Mouse (Mus musculus) heart, embryonic 11.5 days (tissue): ENCODE data around the gene Bloc1s6. TPM values are rescaled to one million over a fixed set of nuclear protein-coding genes. Genes with fewer than 3 reads are reported as not detected.
A peak's percentile ranks its signal among the peaks of the same experiment; 100 is the strongest.

Source experiments
- ATAC-seq: fragments of 200-750 bp; cut with Nextera tagmentation; replicated peaks from 2 replicates; pipeline ENCODE4 v1.8.0; 2017; ENCODE audit warnings: moderate library complexity; ENCODE audit not compliant: insufficient number of reproducible peaks, low FRiP score, low TSS enrichment
- H3K27ac ChIP-seq: fragments of 300-500 bp; sonication (generic); 2 replicates; pipeline ENCODE4 v1.5.1; 2014; ENCODE audit warnings: mild to moderate bottlenecking, low read depth, low read length
- H3K27me3 ChIP-seq: fragments of 300-500 bp; sonication (generic); 2 replicates; pipeline ENCODE4 v1.6.1; 2014; ENCODE audit warnings: mild to moderate bottlenecking, low read length, mixed read lengths; ENCODE audit not compliant: control insufficient read depth, insufficient read depth
- H3K36me3 ChIP-seq: fragments of 300-500 bp; sonication (generic); 2 replicates; pipeline ENCODE4 v1.6.1; 2014; ENCODE audit warnings: mild to moderate bottlenecking, low read length, moderate library complexity, mixed read lengths; ENCODE audit not compliant: control insufficient read depth, insufficient read depth
- H3K4me1 ChIP-seq: fragments of 300-500 bp; sonication (generic); 2 replicates; pipeline ENCODE4 v1.6.1; 2014; ENCODE audit warnings: low read length; ENCODE audit not compliant: control insufficient read depth, insufficient read depth
- H3K4me2 ChIP-seq: fragments of 300-500 bp; sonication (generic); 2 replicates; pipeline ENCODE4 v1.6.1; 2014; ENCODE audit warnings: mild to moderate bottlenecking, moderate library complexity
- H3K4me3 ChIP-seq: fragments of 300-500 bp; sonication (generic); 2 replicates; pipeline ENCODE4 v1.5.1; 2014; ENCODE audit warnings: low read depth, low read length
- H3K9ac ChIP-seq: fragments of 300-500 bp; sonication (generic); 2 replicates; pipeline ENCODE4 v1.6.1; 2014; ENCODE audit warnings: mild to moderate bottlenecking, low read depth, low read length, moderate library complexity
- H3K9me3 ChIP-seq: fragments of 300-500 bp; sonication (generic); replicated peaks from 2 replicates; pipeline ENCODE4 v1.6.1; 2016; ENCODE audit warnings: low read length; ENCODE audit not compliant: control insufficient read depth
- WGBS: fragments of 180-500 bp; shearing (Covaris S2); extraction: QIAGEN DNeasy Blood & Tissue Kit; methylation state at CpG from one replicate; pipeline ENCODE4 v1.1.7; 2014; ENCODE audit not compliant: insufficient replicate concordance; 5-methylcytosine and 5-hydroxymethylcytosine counted together
- polyA plus RNA-seq: library from polyadenylated mRNA; unstranded; fragments of >200 nt; fragmentation: Nextera tagmentation; extraction: Ambion mirVana; gene quantifications from 2 replicates; pipeline ENCODE4 v1.2.1, GENCODE M21; 2014

Gene Bloc1s6
- polyA plus RNA-seq, result 39.9 and 44.1 TPM in 2 replicates

DNA sequence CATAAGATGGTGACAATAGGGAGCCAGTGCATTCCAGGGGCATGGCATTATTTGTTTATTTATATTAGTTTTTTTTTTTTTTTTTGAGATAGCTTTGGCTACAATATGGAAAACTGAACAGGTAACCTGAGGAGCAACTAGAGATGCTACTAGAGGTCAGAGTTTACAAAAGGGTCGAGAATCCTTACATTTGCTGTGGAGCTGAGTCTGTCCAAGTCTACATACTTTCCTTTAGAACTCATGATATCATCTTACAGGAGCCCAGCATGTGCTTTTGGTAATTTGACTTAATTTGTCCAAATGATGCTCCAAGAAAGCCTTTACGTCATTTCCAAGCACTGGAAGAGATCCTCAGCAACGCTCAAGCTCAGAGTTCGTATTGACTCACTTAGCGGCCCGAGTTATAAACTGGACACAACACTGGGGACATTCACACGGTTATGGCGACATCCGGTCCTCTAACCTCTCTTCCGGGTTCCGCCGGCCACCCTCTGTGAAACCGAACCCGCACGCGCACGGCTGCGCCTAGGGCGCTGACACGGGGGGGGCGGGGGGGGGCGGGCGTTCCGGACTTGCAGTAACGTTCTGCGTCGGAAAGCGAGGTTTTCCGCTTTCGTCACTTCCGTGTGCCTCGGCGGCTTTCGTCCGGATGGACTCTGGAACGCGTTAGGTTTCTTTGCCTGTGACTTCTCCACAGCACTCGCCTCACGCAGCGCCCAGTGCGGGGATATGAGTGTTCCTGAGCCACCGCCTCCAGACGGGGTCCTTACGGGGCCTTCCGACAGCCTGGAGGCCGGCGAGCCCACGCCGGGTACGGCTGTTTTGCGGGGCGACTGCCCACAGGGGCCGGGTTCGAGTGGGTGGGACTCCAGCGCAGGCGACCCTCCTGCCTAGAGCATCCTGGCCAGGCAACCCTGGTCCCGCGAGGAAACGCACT lies at the start of gene Bloc1s6:
Gene Bloc1s6 (plus strand): TSS at position 610 of the 937 bp plus-strand sequence.
- peak; percentile 91 for ATAC-seq
- Histone ChIP-seq H3K4me2 (peak within 1 kb of the TSS; percentile 88), H3K4me3 (peak within 1 kb of the TSS; percentile 92), H3K36me3 (no peaks in the 10 kb centered on the region), H3K27ac (peak within 1 kb of the TSS; percentile 83), H3K9me3 (no peaks in the 10 kb centered on the region), H3K4me1 (peaks cover 3% of the 10 kb centered on the region), H3K27me3 (peaks cover 5% of the 10 kb centered on the region), H3K9ac (peak within 1 kb of the TSS; percentile 98)
- 1% methylated on average over 51 of the region's 59 CpGs for WGBS

DNA sequence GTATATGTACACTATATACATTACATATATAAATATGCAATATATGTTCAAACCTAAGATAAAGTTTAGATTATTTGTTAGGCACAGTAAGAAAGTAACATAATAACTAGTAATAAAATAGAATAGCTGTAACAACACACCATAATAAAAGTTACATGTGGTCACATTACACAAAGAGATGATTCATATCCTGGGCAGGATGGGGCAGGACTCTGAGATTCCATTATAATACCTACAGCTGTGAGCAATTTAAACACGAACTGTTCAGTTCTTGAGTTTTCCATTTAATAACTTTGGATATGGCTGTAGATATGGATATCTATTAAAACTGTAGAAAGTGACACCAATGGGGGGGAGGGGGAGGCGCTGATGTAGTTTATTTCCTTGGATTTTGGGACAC lies 40.8 kb upstream of the Bloc1s6 start:
- Histone ChIP-seq H3K4me3 (no peak overlapping the region), H3K4me1 (peaks cover 8% of the 10 kb centered on the region; the same call in 1 of the 2 replicates), H3K4me2 (no peak overlapping the region), H3K36me3 (no peaks in the 10 kb centered on the region), H3K27me3 (no peaks in the 10 kb centered on the region), H3K9me3 (no peaks in the 10 kb centered on the region), H3K9ac (no peak overlapping the region), H3K27ac (no peak overlapping the region)
- ATAC-seq, result no peak
- 79% methylated on average over 2 of the region's 2 CpGs for WGBS

DNA sequence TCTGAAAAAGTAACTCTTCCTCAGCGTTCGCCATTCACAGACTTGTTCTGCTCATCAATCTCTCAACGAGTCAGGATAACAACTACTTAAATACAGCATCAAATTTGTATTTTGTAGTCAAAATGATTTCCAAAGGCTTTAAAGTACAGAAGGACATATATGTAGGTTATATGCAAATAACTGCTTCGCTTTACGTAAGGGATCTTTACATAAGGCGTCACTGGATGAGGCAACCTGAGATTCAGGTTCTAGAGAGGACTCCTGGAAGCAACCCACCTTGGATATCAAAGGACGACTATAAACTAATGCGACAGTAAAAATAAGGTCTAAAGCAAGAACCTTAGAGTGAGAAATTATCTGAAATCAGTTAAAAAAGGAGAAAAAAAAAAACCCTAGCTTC lies 37.3 kb upstream of the Bloc1s6 start:
- Histone ChIP-seq H3K9me3 (no peaks in the 10 kb centered on the region), H3K36me3 (no peaks in the 10 kb centered on the region), H3K9ac (no peak overlapping the region), H3K4me1 (peaks cover 8% of the 10 kb centered on the region; the same call in 1 of the 2 replicates), H3K4me3 (peak overlapping the region; percentile 76), H3K27me3 (no peaks in the 10 kb centered on the region), H3K27ac (no peak overlapping the region), H3K4me2 (peak overlapping the region; percentile 87)
- WGBS, result 63% methylated on average over 8 of the region's 8 CpGs
- no peak for ATAC-seq

DNA sequence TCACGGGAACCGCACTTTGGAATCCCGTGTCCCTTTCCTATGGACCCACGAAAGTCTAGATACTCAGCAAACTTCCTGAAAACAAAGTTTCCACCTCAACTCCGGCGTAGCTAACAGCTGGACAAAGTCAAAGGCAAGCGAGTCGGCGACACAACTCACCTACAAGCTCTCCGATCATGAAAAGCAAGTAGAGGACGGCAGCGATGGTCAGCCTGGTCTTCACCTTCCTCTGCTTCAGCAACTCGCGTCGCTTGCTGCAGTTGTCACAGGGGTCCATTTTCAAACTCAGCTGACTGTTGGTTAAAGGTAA lies 36.5 kb upstream of the Bloc1s6 start:
- Histone ChIP-seq H3K9ac (peak overlapping the region; percentile 84), H3K36me3 (no peaks in the 10 kb centered on the region), H3K4me1 (peaks cover 8% of the 10 kb centered on the region; the same call in 1 of the 2 replicates), H3K4me2 (peak overlapping the region; percentile 87), H3K9me3 (no peaks in the 10 kb centered on the region), H3K4me3 (peak overlapping the region; percentile 76), H3K27me3 (no peaks in the 10 kb centered on the region), H3K27ac (peak overlapping the region; percentile 57; the same call in 1 of the 2 replicates)
- under 1% methylated on average over 15 of the region's 15 CpGs for WGBS
- no peak for ATAC-seq

DNA sequence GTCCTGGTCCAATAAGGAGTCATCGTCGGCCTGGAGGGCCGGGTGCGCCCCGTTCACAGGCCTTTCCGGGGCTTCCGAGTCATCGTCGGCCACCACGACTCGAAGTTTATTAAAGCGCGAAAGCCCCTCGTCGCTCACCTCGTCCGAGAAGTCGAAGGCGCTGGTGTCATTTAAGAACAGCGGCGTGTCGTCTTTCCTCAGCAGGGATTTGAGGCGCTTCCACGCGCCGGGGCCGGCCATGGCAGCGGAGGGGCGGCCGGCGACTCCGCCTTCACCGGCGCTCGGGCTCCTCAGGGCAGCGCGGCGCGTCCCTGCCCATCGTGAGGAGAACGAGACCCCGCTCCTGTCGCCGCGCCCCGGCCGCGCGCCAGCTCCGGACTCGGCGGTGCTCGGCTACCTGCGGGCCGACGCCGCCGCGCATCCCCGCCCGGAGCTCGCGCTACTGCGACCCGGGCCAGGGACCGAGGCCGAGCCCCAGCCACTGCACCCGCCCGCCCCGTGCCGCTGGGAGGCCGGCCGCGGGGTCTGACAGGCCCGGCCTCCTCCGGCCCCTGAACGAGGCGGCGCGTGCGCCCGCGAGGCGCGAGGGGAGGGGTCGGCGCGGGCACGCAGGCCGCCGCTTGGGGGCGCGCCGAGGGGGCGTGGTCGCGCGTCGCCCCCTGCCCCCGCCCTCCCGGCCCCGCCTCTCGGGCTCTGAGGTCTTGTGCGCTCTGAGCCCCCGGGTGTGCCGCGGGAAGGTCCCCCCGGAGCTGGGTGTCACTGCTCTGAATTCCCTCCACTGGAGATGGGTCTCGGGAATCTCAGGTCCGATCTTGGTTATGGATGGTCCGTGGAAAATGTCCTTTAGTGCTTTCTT lies 35.9 kb upstream of the Bloc1s6 start, which contains the start of gene Slc30a4:
Gene Slc30a4 (minus strand): TSS at position 483 of the 856 bp plus-strand sequence.
- Histone ChIP-seq H3K36me3 (no peaks in the 10 kb centered on the region), H3K4me1 (peaks cover 8% of the 10 kb centered on the region; the same call in 1 of the 2 replicates), H3K9me3 (no peaks in the 10 kb centered on the region), H3K9ac (peak within 1 kb of the TSS; percentile 84), H3K27ac (peak within 1 kb of the TSS; percentile 57; the same call in 1 of the 2 replicates), H3K4me2 (peak within 1 kb of the TSS; percentile 87), H3K4me3 (peak within 1 kb of the TSS; percentile 76), H3K27me3 (no peaks in the 10 kb centered on the region)
- ATAC-seq, result peak; percentile 95
- under 1% methylated on average over 85 of the region's 111 CpGs for WGBS

DNA sequence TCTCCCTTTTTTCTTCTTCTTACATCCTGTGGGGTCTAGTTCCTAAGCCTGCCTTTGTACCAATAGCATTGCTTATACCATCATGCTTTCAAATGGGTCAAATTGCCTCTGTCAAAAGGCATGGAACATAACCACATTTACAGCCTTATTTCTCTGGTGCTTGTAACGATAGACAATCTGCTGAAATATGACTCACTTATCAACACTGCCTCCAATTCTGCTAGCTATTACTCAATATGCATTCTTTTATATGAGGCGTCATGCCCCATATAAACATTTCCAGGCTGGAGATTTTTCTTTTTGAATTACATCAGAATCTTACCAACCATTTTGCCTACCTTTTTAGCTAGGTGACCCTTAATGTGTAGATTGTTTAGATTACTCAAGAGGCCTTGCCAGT lies 33.7 kb upstream of the Bloc1s6 start:
- no peak overlapping the region for H3K4me3 ChIP-seq
- no peak for ATAC-seq
- no peak overlapping the region for H3K9ac ChIP-seq
- no peaks in the 10 kb centered on the region for H3K9me3 ChIP-seq
- H3K36me3 ChIP-seq, result no peaks in the 10 kb centered on the region
- H3K27me3 ChIP-seq, result no peaks in the 10 kb centered on the region
- H3K27ac ChIP-seq, result no peak overlapping the region
- H3K4me1 ChIP-seq, result peaks cover 8% of the 10 kb centered on the region; the same call in 1 of the 2 replicates
- H3K4me2 ChIP-seq, result no peak overlapping the region
- WGBS, result 83% methylated on average over 2 of the region's 2 CpGs

DNA sequence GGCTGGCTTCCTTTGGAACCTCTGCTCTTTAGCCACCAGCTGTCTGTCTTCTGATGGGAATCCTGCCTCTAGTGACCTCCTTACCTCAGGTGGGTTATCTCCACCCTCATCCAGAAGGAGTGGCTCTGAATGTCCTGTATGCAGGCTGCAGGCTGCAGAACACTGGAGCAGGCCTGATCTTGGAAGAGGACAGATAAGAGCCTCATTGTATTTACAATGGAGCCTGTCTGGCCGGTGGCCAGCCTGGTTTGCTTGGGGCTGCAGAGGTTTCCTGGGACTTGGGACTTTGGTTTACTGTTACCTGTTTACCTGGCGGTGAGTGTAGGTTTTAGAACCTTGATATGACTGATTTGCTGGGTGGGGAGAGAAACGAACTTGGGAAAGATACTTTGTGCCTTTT lies 30.2 kb upstream of the Bloc1s6 start:
- Histone ChIP-seq H3K4me1 (no peaks in the 10 kb centered on the region), H3K4me3 (no peak overlapping the region), H3K9me3 (no peaks in the 10 kb centered on the region), H3K9ac (no peak overlapping the region), H3K27me3 (no peaks in the 10 kb centered on the region), H3K36me3 (no peaks in the 10 kb centered on the region), H3K4me2 (no peak overlapping the region), H3K27ac (no peak overlapping the region)
- WGBS, result 55% methylated on average over 3 of the region's 3 CpGs
- no peak for ATAC-seq

DNA sequence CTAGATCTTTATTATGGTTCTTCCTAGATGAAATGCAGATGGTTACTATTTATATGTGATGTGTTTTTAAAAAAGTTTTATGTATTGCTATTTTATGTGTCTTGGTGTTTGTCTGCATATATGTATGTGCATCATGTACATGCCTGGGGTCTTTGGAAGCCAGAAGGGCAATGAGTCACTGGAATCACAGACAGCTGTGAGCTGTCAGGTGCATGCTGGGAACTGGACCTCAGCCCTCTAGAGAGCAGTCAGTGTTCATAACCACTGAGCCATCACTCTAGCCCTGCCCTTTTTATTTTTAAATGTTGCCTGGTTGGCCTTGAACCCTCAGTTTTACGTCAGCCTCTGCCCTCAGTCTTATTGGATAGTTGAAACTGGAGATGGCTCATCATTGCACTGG lies 29.1 kb upstream of the Bloc1s6 start:
- Histone ChIP-seq H3K27ac (no peak overlapping the region), H3K9me3 (no peaks in the 10 kb centered on the region), H3K4me2 (no peak overlapping the region), H3K9ac (no peak overlapping the region), H3K4me1 (no peaks in the 10 kb centered on the region), H3K4me3 (no peak overlapping the region), H3K27me3 (no peaks in the 10 kb centered on the region), H3K36me3 (no peaks in the 10 kb centered on the region)
- 78% methylated on average over 1 of the region's 1 CpGs for WGBS
- ATAC-seq, result no peak
